Mouse (Mus musculus): ENCODE results near the gene Gmppb. TPM values are rescaled to one million over a fixed set of nuclear protein-coding genes. Genes with fewer than 3 reads are reported as not detected.

Gene Gmppb
- polyA plus RNA-seq, 2 experiments from 2014 or later, result 12.9 to 22.2 TPM

DNA sequence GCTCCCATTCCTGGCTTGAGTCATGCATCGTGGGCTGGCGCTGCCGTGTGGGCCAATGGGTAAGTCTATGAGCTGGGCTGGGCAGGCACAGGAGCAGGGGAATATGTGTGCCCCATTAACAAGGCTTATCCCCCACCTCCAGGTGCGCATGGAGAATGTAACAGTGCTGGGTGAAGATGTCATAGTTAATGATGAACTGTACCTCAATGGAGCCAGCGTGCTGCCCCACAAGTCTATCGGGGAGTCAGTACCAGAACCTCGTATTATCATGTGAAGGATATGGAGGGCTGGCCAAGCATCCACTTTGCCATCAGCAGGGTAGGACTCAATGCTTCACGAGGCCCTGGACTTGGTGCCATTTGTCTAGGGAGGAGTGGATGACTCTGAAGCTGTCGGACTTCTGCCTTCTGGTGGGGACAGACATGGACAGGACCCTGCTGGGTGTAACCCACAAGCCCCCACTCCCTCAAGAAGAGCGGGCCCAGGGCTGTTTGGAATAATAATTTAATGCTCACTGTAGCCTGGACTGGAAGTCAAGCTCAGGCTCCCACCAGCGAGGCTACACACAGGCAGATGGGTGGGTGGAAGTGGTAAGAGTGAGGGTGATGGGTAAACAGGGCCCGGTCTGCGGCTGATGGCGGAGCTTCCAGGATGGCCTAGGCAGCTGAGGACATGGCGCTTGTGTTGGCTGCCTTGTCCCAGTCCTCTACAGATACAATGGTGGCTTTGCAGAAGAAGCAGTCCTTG, 2.3 kb downstream of the Gmppb start:
- ATAC-seq, result no peak

DNA sequence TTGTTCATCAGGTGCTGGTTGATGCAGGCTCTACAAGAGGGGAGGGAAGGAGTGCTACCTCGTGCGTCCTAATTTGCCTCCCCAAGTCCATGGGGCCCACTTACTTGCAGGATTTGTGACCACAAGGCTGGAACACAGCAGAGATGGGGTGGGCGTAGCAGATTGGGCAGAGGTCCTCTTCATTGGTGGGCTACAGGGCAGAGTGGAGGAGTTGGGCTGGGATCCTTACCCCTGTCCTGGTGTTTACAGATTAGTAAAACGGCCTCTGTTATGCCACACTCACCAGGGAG, 2.8 kb downstream of the Gmppb start:
- ATAC-seq, result no peak

DNA sequence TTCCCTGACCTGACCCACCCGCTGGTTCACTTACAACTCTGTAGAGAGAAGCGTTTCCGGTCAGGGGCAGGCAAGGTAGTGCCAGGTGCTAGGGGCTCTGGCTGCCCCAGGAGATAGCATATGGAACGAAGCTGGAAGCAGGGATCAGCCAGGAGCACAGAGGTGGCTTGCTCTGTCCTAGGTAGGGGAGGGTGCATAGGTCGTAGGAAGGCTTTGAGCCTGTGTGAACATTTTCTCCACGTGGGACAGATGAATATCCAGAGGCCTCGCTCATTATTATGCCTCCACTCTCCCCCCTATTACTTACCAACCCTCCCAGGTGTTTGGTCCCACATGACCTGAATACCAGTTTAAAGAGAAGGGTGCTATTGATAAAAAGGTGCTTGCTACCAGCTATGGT, 3.4 kb downstream of the Gmppb start:
- ATAC-seq, result no peak

DNA sequence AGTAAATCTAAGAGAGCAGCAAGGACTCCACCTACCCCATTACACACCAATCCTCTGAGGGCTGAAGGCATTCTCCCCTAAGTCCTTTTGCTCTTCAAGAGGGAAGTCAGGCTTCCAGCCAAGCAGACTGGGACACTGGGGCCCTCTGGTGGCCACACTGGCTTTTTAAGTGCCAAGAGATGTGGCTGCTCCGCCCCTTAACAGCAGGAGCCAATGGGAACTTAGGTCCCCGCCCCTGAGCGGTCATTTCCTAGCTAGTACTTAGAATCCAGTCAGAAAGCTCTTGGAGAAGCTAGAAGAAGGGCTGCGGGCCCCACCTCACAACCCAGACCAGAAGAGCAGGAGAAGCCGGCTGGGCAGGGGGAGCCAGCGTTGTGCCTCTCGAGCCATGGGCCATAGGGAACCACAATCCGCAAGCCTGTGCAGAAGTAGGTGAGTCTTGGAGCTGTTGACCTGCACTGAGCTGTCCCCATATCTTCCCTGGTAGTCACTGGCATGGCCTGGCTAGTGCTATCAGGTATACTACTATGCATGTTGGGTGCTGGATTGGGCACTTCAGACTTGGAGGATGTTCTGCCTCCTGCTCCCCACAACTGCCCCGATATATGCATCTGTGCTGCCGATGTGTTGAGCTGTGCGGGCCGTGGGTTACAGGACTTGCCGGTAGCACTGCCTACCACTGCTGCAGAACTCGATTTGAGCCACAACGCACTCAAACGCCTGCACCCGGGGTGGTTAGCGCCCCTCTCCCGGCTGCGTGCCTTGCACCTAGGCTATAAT, 4.0 kb downstream of the Gmppb start, which contains the start of gene Amigo3:
Gene Amigo3 (plus strand): TSS at position 275 of the 780 bp plus-strand sequence.
- peak; percentile 54 for ATAC-seq

DNA sequence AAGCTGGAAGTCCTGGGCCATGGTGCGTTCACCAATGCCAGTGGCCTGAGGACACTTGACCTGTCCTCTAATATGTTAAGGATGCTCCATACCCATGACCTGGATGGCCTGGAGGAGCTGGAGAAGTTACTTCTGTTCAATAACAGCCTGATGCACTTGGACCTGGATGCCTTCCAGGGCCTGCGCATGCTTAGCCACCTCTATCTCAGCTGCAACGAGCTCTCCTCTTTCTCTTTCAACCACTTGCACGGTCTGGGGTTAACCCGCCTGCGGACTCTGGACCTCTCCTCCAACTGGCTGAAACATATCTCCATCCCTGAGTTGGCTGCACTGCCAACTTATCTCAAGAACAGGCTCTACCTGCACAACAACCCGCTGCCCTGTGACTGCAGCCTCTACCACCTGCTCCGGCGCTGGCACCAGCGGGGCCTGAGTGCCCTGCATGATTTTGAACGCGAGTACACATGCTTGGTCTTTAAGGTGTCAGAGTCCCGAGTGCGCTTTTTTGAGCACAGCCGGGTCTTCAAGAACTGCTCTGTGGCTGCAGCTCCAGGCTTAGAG, 4.7 kb downstream of the Gmppb start:
- ATAC-seq, result no peak

DNA sequence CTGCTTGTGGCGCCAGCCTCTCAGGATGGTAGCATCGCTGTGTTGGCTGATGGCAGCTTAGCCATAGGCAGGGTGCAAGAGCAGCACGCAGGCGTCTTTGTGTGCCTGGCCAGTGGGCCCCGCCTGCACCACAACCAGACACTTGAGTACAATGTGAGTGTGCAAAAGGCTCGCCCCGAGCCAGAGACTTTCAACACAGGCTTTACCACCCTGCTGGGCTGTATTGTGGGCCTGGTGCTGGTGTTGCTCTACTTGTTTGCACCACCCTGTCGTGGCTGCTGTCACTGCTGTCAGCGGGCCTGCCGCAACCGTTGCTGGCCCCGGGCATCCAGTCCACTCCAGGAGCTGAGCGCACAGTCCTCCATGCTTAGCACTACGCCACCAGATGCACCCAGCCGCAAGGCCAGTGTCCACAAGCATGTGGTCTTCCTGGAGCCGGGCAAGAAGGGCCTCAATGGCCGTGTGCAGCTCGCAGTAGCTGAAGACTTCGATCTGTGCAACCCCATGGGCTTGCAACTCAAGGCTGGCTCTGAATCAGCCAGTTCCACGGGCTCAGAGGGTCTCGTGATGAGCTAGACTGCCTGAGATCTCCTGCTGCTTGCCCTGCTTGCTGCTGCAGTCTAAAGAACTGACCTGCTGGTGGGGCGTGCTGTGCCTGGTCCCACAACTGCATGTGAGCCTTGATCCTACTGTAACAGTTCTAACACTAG, 5.4 kb downstream of the Gmppb start:
- ATAC-seq, result no peak

DNA sequence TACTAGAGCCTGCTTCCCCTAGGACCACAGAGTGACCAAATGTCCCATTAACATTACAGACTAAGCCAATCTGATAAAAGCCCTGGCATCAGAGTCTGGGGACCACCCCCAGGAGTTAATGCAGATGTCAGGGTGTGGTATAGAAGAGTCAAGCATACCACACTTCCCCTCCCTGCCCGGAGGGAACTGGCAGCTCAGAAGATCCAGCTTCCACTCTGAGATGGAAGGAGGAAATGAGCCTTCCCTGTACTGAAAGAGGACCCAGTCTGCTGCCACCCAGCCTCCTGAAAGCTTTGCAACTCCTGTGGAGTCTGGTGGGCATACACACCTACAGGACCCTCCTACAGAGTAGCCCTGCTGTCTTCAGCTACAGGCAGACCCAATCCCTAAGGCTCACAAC, 6.0 kb downstream of the Gmppb start:
- no peak for ATAC-seq

DNA sequence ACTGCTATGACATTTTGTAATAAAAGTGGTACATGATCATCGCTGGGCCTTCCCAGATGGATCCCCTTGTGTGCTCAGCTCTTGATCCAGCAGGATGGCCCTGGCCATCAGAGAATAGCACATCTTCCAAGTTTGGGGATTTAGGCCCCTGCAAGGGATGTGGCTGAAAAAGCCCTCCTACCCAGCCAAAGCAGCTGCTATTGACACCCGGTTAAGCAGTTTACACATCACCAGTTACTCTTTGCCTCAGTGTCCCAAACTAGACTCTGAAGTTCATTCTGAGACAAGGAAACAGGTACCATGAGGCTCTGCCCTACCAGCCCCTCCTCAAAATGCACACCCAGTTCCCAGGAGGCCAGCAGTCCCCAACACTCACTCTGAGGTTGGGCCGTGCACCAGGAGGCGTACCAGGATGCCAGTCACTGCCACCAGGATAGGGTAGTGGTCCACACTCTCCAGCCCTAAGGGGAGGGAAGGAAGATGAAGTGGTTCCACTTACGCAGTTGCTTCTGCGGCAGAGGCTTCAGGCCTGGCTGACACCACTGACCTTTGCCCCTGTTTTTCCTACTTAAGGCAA, 6.7 kb downstream of the Gmppb start:
- ATAC-seq, result no peak

DNA sequence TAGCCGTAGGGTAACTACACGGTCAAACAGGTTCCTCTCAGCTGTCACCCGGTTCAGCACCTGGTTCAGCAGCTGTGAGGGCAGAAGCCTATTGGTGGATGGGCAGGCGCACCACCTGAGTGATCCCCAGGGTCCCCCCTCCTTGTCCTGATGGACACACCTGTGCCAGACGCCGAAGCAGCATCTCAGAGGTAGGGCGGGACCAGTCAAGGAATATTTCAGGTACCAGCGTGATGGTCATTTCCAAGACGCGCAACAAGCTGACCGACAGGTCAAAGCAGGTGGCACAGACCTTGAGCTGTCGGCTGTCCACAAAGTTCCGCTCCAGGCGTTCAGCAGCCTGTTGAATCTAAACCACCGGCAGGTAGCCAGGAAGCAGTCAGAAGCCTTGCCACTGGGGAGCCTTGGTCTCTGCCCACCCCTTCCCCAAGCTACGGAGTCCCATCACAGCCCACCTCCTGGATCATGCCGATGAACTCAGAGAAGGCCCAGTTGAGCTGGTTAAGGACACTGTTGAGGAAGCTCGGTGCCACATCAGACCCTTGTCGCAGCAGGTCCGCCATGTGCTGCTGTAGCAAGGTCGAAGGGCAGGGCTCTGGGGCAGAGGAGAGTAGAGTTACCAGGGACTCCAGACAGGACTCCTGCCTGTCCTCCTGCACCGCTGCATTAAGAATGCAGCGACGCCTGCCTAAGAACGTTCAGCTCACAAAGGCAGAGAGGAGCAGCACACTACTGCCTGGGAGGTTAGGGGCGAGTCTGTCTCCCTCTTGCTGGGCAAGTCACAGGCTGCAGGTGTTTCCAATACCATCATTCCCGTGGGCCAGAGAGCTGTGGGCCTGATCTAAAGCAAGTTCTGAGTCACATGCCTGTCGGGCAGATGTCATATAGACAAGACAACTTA, 7.6 kb downstream of the Gmppb start:
- no peak for ATAC-seq

DNA sequence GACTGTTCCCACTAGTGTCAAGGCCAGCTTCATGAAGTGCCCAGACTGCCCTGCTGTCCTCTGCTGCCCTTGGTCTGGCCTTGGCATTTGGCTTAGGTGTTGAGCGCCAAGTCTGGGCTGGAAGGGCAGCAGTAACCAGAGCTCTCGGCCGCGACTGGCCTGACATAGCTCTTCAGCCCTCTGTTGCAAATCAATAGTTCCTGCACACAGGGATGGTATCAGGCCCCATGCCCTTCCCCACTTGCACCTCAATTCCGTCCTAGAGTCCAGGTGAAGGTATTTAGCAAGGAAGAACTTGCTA, 8.2 kb downstream of the Gmppb start:
- ATAC-seq, result no peak

DNA sequence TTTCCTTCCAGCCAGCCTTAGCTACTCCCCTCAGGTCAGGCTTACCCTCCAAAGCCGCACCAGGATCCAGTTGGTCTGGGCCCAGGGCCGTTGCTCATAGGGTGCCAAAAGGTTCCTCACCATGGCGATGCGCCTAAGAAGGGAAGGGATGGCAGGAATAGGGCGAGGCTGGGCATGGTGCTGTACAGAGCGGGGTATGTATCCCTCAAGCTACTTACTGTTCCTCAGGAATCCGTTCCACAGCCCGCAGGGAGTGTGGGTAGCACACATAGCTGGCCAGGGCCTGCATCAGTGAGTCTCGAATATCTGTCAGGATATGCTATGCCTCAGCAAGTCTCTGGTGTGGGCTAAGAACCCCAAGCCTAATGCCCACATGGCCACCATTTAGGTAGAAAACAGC, 9.2 kb downstream of the Gmppb start:
- ATAC-seq, result no peak

DNA sequence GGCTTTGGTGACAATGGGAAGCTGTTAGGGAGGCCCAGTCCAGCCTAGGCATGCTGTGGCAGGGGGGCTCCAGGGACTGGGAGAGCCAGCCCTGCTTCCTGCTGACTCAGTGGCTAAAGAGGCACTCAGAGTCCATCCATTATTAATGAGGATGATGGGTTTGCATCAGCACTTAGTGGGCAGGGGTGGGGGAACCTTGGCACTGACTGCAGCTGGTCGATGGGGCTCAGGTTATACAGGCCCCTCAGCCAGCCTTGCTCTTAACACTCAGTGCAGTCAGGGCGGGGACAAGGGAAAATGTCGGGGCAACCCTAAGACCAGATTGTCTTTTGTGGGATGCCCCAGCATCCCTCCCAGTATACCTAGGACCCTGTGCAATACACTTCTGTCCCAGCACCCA, 13.1 kb downstream of the Gmppb start:
- ATAC-seq, result no peak

DNA sequence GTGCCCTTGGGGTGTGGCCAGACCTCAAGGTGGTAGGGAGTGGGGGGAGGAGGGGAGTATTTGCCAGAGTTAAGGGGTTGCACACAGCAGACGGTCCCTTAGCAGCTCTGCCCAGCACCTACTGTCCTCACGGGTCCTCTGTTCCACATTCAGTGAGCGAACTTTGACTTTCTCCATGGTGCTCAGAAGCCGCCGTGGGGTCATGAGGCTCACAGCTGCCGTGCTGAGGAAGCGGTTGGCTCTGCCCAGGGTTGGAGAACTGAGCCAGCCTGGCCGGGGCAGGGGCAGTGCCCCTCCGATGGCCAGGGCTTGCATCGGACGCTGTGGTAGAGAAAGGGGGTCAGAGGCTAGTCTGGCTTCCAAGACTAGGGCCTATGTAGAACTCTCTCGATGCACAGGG, 14.3 kb downstream of the Gmppb start:
- ATAC-seq, result no peak

DNA sequence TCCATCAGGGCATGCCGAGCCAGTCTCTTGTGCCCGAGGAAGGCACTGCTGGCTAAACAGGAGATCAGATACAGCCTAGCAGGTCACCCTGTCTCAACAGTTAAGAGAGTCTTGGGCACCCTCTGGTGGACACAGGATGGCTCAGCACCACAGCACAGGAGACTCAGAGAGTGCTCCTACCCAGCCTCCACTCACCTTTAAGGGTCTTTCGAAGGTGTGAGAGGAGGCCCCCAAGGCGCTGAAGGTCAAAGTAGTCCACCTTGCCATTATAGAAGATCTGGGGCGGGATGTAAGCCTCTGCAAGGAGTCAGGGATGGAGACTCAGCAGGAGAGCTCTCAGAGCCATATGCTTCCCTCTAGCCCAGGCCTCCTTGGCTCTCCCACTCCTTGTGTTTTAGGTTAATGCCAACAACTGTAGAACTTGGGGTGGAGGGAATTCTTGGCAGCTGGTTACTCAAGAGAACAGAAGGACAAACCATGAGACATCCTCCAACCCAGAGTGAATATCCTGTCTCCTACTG, 16.5 kb downstream of the Gmppb start:
- no peak for ATAC-seq

DNA sequence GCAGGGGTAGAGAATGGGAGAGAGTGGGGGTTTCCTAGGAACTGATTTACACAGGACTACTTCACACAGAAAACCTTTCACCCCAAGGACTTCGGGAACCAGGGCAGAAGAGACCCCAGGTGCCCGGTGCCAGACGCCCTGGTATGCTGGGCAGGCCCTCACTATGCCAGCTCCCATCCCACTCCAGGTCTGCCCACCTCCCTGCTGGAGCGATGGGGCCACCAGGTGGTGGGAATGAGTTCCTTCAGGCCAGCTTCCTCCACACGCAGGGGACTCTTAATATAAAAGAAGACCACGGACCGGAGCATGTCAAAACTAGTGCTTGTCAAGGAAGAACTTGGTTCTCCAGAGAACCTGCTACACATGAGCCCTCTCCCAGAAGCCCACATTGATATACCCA, 18.2 kb downstream of the Gmppb start:
- no peak for ATAC-seq

DNA sequence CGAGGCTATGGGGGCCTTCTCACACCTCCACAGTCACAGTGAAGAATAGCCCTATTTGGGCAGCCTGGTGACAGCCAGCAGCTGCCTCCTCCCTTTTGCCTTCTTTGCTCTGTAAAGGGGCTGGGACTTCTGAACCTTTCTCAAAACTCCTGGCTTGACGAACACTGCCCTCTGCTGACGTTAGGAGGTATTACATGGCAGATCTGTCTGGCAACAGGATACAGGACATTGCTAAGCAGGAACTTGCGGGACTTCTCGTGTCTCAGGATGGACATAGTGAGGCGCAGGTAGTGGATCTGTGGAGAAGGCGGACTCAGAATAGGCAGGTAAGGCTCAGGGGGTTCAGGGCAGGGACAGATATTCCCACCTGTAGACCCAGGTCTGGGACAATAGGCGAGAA, 18.9 kb downstream of the Gmppb start:
- ATAC-seq, result no peak

DNA sequence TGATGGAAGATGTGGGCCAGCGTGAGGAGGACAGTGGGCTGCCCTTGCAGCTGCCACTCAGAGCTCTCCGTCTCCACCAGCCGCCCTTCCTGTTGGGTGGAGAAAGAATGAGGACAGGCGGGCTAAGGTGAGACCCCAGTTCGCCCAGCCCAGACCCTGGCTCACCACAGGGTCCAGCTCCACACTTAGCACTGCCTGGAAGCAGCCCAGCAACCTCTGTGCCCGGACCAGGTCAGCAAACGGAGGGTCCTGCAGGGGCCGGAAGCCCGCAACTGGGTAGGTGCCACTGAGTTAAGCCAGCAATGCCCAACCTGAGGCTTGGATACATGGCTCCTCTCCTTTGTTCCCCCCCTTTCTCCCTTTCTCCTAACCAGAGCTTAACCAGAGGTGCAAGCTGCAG, 20.0 kb downstream of the Gmppb start:
- no peak for ATAC-seq

DNA sequence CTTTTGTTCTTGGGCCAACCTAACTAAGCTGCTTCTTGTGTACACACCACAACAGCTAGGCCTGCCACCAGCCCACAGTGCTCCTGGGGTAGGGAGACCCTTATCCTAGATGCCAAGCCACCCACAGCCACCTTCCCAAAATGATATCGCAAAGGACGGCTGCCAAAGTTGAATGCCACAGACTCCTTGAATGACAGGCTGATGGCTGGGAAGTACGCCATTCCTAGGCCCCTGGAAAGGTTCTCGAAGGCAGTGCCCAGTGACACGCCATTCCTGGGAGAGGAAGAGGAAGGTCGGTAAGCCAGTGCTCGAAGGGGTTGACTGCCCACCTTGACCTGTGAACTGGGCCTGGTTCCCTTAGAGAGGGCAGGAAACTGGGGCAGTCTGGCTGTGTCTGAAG, 20.5 kb downstream of the Gmppb start:
- no peak for ATAC-seq

DNA sequence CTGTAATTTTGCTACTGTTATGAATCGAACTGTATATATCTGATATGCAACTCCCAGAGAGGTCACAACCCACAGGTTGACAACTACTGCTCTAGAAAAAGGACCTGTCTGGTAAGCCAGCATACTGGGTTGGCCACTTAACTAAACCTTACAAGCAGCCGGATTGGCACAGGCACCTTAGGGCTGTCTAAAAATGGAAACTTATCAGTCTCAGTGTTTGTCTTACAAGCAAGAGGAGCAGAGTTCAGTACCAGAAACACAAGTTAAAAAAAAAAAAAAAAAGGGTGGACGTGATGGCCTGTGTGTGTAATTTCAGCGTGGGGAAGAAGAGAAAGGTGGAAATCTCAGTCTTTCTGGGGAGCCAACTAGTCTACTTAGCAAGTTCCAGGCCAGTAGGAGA, 22.8 kb downstream of the Gmppb start:
- ATAC-seq, result no peak

DNA sequence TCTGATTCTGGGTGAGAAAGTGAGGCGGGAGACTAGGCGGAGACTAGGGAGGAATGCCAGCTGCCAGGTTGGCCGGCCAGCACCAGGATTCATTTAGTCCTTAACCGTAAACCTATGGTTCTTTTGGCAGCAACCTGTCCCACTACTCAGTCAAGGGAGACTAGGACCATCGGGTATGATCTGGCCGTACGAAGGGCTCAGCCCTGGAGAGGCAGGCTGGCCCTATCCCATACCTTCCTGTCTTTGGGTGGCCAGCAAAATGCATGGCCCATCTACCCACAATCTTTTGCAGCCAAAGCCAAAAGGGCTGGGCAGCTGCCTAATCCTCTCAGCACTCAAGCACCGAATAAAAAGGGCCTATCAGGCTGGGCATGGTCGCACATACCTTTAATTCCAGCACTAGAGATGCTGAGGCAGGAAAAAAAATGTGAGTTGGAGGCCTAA, 23.5 kb downstream of the Gmppb start:
- ATAC-seq, result no peak

DNA sequence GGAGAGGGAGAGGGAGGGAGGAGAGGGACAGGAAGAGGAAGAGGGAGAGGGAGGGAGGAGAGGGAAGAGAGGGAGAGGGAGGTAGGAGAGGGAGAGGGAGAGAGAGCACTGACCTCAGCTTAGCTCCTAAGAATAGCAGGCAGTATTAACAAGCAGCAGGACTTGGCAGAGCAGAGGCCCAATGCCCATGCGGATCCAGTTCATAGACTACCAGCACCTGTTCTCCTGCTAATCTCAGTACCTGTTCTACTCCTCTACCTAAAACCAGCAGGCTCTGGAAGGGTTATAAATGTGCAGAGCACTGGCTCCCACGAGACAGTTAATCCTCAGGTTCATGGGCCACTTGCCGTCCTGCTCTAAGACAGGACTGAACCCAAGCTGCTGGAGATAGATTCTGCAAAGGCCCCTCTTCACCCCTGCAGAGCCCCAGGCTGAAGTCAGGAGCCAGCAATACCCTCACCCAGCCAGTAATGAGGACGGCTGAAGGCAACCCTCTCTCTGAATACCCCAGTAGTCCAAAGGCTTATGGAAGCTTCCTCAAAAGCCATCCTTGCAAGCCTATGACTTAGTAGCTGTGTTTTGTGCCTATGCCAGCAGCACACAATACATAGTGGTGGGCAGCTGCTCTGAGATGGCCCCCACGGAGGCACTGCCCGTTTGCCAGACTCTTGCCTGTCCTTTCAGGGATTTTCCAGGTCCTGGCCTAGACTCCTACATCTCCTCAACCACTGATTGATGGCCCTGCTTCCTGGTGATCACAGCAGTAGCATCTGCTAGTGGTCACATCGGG, 24.3 kb downstream of the Gmppb start:
- ATAC-seq, result no peak

Measured in activated CD4-positive, CD25-positive, alpha-beta regulatory T cell, adult 4 months (primary cell).